Mouse (Mus musculus) cerebellum, adult 2 months (tissue): ENCODE results near the gene Dcaf10.
"Not testable (repeated sequence)": the region's sequence is repeated elsewhere in the genome, so short reads cannot be mapped to it uniquely, and the experiment has no call there.

Experiments
- CTCF ChIP-seq: fragments of 200-500 bp; IDR thresholded peaks from 2 replicates; pipeline ENCODE4 v1.5.1; 2011; ENCODE audit warnings: low read depth, mild to moderate bottlenecking, control low read depth, low read length, moderate library complexity, borderline replicate concordance; ENCODE audit not compliant: insufficient read depth
- POLR2A ChIP-seq: fragments of 200-500 bp; IDR thresholded peaks from 2 replicates; pipeline ENCODE4 v1.6.1; 2011; ENCODE audit warnings: low read length, control low read depth, borderline replicate concordance; ENCODE audit not compliant: insufficient read depth

- TF ChIP-seq CTCF, POLR2A: not testable (repeated sequence)
These were observed 45.4 kb downstream of the Dcaf10 start for GRCm38 (mm10) chr4:45387296-45387695.
